Mouse (Mus musculus): Measurements from ENCODE around the gene Eif5.
"Not testable (repeated sequence)": the region's sequence is repeated elsewhere in the genome, so short reads cannot be mapped to it uniquely, and the experiment has no call there.

The Eif5 gene

GRCm38 (mm10) chr12:111537796-111538291 is at the start of gene Eif5:
Gene Eif5 (plus strand): TSS chr12:111538016.
- DNase-seq (ENCODE audit: low spot score): peak; percentile 100

DNA sequence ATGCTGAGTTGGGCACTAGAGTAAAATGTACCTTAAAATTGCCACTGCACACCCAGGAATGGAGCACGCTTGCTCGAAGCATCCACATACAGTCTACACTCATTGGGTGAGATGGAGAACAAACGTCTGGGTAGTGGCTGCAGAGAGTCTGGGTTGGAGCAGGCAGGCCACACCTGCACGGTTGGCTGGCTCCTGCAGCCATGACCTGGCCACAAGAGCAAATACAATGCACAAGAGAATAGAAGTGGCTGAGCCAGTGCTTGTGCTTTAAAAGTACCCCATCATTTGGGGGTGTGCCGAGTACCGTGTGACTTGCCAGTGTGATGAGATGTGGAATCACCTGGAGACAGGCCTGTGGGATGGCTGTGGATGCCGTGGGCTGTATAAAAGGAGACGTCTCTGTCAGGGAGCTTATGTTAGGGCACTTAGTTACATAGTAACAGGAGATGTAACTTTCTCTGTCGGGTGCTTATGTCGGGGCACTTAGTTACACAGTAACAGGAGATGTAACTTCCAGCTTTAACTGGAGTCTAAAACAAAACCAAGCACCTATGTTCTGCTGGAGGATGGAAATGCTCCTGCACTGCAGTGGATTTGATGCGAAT is 48.5 kb upstream of the Eif5 start:
- no peak for DNase-seq (ENCODE audit: low spot score)

- DNase-seq (ENCODE audit: low spot score): no peak
Observed at GRCm38 (mm10) chr12:111494931-111495330, 42.9 kb upstream of the Eif5 start.

DNA sequence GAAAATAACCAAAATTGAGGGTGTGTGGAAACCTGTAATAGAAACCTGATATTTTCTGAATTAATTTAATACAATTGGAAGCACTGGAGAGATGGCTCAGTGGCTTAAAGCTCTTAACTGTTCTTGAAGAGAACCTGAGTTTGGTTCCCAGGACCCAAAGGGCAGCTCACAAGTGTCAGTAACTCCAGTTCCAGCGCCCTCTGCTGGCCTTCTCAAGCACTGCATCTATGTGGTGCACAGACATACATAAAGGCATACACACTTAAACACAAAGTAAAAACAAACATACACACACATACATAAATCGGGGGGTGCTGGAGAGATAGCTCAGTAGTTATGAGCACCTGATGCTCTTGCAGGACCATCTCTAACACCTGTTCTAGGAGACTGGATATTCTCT is 40.7 kb upstream of the Eif5 start:
- DNase-seq (ENCODE audit: low spot score): peak; percentile 45

GRCm38 (mm10) chr12:111499617-111500016 is 38.2 kb upstream of the Eif5 start:
- no peak for DNase-seq (ENCODE audit: low spot score)

- peak; percentile 85 for DNase-seq (ENCODE audit: low spot score)
Observed at GRCm38 (mm10) chr12:111500725-111501124, 37.1 kb upstream of the Eif5 start.

- no peak for DNase-seq (ENCODE audit: low spot score)
Observed at GRCm38 (mm10) chr12:111503063-111503567, 34.7 kb upstream of the Eif5 start.

DNA sequence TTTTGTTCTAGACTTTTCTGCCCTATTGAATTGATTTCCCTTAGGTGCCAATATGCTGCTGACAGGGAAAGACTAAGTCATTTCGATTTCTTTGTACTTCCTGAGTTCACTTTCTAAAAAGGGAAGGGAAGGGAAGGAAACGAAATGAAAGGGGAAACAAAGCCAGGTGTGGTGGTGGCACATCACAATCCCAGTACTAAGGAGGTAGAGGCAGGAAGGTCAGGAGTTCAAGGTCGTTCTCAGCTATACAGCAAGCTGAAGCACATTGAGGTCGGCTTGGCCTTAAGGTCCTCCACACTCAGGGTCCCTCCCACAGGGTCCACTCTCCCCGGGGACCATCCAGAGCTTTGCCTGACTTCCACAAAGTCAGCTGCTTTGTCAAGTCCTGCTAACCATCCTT is 34.2 kb upstream of the Eif5 start:
- no peak for DNase-seq (ENCODE audit: low spot score)

- peak; percentile 93 for DNase-seq (ENCODE audit: low spot score)
Observed at GRCm38 (mm10) chr12:111504904-111505303, 32.9 kb upstream of the Eif5 start.

DNA sequence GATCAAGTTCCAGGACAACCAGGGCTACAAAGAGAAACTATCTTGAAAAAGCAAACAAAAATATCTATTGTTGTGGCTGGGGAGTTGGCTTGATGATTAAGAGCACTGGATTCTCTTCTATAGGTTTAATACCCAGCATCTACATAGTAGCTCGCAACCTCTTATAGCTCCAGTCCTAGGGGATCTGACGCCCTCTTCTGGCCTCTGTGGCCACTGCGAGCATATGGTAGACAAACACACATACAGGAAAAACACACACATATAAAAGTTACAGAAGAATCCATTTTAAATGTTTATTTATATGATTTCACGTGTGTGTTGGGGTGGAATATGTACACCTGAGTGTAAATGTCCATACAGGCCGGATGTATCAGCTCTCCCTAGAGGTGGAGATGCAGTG is 30.8 kb upstream of the Eif5 start:
- DNase-seq (ENCODE audit: low spot score): no peak

DNA sequence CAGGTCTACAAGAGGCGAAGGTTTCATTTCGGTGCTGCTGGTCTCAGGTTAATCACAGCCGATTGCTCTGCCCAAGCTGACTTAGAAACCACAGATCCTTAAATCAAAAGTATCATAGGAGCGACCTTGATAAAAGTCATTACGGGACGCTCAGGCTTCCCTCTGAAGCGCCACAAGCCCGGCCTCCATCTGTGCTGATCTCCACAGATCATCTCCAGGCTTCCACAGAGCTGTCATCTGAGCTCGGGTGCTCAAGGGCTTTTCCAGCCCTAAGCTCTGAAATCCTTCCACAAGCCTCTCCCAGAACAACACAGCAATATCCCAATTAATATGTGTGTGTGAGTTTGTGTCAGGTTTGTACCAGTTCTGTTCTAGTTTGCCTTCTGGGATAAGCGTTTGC is 29.9 kb upstream of the Eif5 start:
- DNase-seq (ENCODE audit: low spot score): no peak

GRCm38 (mm10) chr12:111508438-111508837 is 29.4 kb upstream of the Eif5 start:
- DNase-seq (ENCODE audit: low spot score): not testable (repeated sequence)

DNA sequence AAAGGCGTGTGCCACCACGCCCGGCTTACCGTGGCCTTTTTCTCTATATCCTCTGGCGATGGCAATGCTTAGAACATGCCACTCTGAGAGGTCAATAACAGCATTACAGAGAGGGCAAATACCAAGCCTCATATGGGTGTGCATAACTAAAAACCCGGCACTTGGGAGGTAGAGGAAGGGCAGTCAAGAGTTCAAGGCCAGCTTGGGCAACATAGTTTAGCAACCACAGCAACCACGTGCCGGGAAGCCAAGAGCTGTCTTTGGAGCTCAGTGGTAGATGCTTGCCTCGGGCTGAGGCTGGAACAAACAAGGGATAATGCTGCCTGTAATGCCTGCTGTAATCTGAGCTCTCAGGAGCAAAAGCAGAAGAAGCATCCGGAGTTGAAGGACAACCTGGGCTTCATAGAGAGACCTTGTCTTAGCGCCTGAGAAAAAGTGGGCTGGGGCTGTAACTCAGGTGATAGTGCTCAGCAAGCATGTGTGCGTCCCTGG is 25.2 kb upstream of the Eif5 start:
- DNase-seq (ENCODE audit: low spot score): no peak

DNA sequence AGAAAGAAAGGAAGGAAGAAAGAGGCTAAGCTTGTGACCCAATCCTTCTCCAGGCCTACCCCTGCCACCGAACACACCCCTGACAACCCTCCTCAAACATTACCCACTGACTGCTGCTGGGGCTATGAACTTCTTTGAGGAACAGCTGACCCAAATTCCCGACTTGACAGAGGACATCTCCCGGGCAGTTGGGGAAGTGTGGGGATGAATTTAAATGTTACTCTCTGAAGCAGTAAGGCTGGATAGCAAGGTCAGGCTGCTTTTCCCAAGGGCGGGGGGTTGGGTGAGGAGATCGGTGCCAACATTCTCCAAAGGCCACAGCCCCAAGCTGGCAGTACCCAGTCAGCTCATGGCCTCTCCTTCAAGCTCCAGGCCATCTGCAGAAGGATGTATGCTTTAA is 24.1 kb upstream of the Eif5 start:
- DNase-seq (ENCODE audit: low spot score): no peak

- no peak for DNase-seq (ENCODE audit: low spot score)
Observed at GRCm38 (mm10) chr12:111514231-111514792, 23.5 kb upstream of the Eif5 start.

DNA sequence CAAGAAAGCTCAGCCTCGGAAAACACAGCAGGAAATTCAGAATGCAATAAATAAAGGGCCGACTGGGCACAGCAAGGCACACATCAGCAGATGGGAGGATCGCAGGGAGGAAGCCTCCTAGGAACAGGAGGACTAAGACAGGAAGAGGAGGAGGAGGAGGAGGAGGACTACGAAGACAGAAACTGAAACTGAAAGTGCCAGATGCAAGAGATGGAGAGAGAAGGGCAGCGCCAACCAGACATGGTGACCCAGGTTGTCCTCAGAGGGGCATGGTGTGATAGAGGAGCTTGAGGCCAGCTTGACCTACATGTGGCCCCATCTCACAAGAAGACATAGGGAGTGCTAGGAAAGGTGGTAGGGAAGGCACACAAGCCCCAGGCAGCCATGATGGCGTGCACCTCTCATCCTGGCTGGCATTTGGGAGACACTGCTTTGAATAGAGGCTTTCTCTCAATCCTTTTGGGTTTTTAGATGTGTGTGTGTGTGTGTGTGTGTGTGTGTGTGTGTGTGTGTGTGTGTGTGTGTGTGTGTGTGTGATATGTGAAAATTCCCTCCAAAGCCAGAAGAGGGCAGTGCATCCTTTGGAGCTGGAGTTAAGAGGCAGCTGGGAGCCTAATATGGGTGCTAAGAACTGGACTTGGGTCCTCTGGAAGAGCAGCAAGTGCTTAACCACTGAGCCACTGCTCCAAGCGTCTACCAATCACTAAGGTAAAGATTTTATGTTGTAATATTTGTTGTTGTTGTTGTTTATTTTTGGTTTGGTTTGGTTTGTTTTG is 22.8 kb upstream of the Eif5 start:
- DNase-seq (ENCODE audit: low spot score): no peak

DNA sequence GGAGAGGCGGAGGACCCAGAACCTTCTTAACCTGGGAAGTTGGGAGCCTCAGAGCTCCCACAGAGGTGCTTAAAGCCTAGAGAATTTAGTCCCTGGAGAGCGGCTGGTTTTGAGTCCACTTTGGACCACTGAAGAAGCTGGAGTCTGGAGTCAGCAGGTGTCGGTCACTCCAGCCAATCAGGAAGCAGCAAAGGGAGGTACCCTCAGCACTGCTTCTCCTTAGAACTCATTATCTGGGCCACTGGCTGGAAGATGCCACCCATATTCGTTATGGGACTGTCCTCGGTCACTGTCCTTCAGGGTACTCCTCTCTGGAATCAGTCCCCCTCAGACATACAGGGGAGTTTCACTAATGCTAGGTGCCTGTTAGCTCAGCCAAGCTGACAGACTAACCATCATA is 21.9 kb upstream of the Eif5 start:
- DNase-seq (ENCODE audit: low spot score): no peak

- no peak for DNase-seq (ENCODE audit: low spot score)
Observed at GRCm38 (mm10) chr12:111516826-111517225, 21.0 kb upstream of the Eif5 start.

- DNase-seq (ENCODE audit: low spot score): no peak
Observed at GRCm38 (mm10) chr12:111517901-111518300, 19.9 kb upstream of the Eif5 start.

DNA sequence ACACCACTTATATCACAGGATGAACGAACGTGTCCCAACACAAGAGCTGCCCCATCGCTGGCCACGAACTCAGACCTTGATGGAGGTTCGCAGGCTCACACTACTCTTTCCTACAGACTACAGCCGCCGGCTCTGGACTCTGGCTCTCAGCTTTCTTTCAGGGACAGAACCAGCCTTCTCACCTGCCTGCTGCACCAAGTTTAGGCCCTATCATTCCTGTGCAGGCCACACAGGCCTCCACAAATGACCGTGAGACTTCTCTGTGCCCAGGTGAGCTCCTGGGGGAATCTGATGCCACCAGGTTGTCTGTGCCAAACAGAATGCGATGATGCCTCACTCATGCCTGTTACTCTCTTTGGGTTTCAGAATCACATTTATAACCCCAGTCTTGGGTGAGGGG is 19.4 kb upstream of the Eif5 start:
- no peak for DNase-seq (ENCODE audit: low spot score)

DNA sequence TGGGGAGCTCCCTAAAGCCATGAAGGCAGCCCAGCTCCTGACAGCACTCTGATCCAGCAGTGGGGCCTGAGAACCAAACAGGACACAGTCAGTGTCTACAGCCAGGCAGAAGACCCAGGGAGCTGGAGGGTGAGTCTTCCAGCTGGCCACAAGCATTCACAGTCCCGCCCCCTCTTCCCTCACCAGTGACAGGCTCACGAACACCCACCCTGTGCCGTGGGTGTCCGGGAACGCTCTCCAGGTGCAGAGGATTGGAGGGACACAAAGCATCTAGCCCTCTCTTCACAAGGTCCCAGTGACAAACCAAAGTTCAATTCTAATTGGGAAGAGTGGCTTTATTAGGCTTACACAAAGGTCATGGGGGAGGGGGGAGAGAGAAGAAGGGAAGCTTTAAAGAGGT is 18.0 kb upstream of the Eif5 start:
- no peak for DNase-seq (ENCODE audit: low spot score)

DNA sequence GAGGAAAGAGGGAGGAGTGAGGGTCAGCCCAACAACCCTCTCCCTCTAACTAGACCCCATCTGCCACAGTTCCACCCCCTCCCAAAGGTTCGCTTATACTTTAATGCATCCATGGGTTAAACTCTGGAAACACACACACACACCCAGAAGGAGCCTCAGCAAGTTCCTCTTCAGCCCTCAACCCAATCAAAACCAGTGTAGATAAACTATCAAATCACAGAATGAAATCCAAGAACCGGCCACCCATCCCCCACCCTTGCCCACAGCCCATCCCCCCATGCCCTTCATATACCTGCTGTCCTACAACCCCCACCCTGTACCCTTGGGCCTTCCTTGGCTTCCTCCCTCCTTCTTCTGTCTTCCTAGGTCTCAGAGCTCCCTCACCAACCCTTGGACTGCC is 16.8 kb upstream of the Eif5 start:
- DNase-seq (ENCODE audit: low spot score): no peak

DNA sequence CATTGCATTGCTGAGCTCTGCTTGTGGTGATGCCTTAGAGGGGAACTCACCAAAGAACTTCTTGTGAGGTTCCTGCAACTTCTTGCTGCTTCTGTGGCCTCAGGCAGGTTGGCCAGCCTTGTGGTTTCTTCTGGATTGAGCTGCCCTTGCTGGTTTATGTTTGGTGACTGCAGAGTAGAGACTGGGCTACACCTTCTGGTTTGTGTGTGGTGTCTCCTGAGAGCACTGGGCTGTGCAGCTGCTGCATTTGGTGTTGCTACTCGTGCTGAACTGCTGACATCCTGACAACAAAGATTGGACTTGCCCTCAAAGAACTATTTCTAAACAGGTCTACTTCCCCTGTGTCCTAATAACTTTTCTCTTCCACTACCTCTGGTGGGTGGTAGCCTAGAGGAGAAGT is 13.3 kb upstream of the Eif5 start:
- DNase-seq (ENCODE audit: low spot score): no peak

All from embryo, embryonic 10 days (tissue).